Mouse (Mus musculus): ENCODE results near the gene Macrod2.
"Not testable (repeated sequence)": the region's sequence is repeated elsewhere in the genome, so short reads cannot be mapped to it uniquely, and the experiment has no call there.

Gene Macrod2

GRCm38 (mm10) chr2:140698585-140698984 lies 303.5 kb downstream of the Macrod2 start:
- no peak for DNase-seq (ENCODE audit: low read depth, low spot score)

GRCm38 (mm10) chr2:140703377-140703776 lies 308.3 kb downstream of the Macrod2 start:
- DNase-seq (ENCODE audit: low read depth, low spot score): no peak

GRCm38 (mm10) chr2:140704146-140704545 lies 309.0 kb downstream of the Macrod2 start:
- no peak for DNase-seq (ENCODE audit: low read depth, low spot score)

GRCm38 (mm10) chr2:140705278-140705677 lies 310.2 kb downstream of the Macrod2 start:
- no peak for DNase-seq (ENCODE audit: low read depth, low spot score)

GRCm38 (mm10) chr2:140707550-140707949 lies 312.4 kb downstream of the Macrod2 start:
- no peak for DNase-seq (ENCODE audit: low read depth, low spot score)

- no peak for DNase-seq (ENCODE audit: low read depth, low spot score)
Measured at GRCm38 (mm10) chr2:140715822-140716221, 320.7 kb downstream of the Macrod2 start.

GRCm38 (mm10) chr2:140717407-140717806 lies 322.3 kb downstream of the Macrod2 start:
- DNase-seq (ENCODE audit: low read depth, low spot score): no peak

GRCm38 (mm10) chr2:140732616-140733183 lies 337.6 kb downstream of the Macrod2 start:
- DNase-seq (ENCODE audit: low read depth, low spot score): no peak

GRCm38 (mm10) chr2:140740511-140740910 lies 345.4 kb downstream of the Macrod2 start:
- no peak for DNase-seq (ENCODE audit: low read depth, low spot score)

GRCm38 (mm10) chr2:140742954-140743353 lies 347.8 kb downstream of the Macrod2 start:
- DNase-seq (ENCODE audit: low read depth, low spot score): not testable (repeated sequence)

- no peak for DNase-seq (ENCODE audit: low read depth, low spot score)
Measured at GRCm38 (mm10) chr2:140758881-140759280, 363.8 kb downstream of the Macrod2 start.

GRCm38 (mm10) chr2:140759732-140760131 lies 364.6 kb downstream of the Macrod2 start:
- no peak for DNase-seq (ENCODE audit: low read depth, low spot score)

GRCm38 (mm10) chr2:140760137-140760536 lies 365.0 kb downstream of the Macrod2 start:
- DNase-seq (ENCODE audit: low read depth, low spot score): no peak

- no peak for DNase-seq (ENCODE audit: low read depth, low spot score)
Measured at GRCm38 (mm10) chr2:140763076-140763891, 368.2 kb downstream of the Macrod2 start.

- no peak for DNase-seq (ENCODE audit: low read depth, low spot score)
Measured at GRCm38 (mm10) chr2:140769473-140769872, 374.4 kb downstream of the Macrod2 start.

- no peak for DNase-seq (ENCODE audit: low read depth, low spot score)
Measured at GRCm38 (mm10) chr2:140772825-140773224, 377.7 kb downstream of the Macrod2 start.

- DNase-seq (ENCODE audit: low read depth, low spot score): no peak
Measured at GRCm38 (mm10) chr2:140773456-140773855, 378.3 kb downstream of the Macrod2 start.

GRCm38 (mm10) chr2:140774808-140775370 lies 379.8 kb downstream of the Macrod2 start:
- DNase-seq (ENCODE audit: low read depth, low spot score): no peak

- no peak for DNase-seq (ENCODE audit: low read depth, low spot score)
Measured at GRCm38 (mm10) chr2:140775448-140776101, 380.5 kb downstream of the Macrod2 start.

- DNase-seq (ENCODE audit: low read depth, low spot score): no peak
Measured at GRCm38 (mm10) chr2:140778212-140778611, 383.1 kb downstream of the Macrod2 start.

GRCm38 (mm10) chr2:140783041-140783440 lies 387.9 kb downstream of the Macrod2 start:
- DNase-seq (ENCODE audit: low read depth, low spot score): no peak

- no peak for DNase-seq (ENCODE audit: low read depth, low spot score)
Measured at GRCm38 (mm10) chr2:140784626-140785025, 389.5 kb downstream of the Macrod2 start.
